Mouse (Mus musculus): ENCODE measurements around the gene Mef2d.

DNA sequence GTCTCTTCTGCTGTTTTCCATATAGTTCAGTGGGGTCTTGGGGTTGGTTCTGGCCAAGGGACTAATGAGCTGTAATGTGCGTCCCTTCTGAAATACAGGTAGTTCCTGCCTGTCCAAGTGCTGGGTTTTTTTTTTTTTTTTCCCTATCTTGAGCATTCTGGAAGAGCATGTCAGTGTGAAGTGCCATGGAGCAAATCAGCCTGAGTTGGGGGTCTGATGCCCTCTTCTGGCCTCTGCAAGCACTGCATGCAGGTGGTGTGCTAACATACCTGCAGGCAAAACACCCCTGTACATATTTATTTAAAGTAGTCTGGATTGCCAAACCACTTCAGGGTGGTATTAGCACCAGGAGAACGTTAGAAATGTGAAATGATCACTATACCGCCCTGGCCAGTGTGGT lies 31.2 kb downstream of the Mef2d start:
- TF ChIP-seq CTCF (IDR thresholded peaks at IDR 0.05; ENCODE audit: borderline replicate concordance, control insufficient read depth, extremely low read depth, insufficient read depth, low read length, poor library complexity) (peak; percentile 52; the same call in 1 of the 2 replicates), POLR2A (IDR thresholded peaks at IDR 0.05; ENCODE audit: control insufficient read depth, extremely low read depth, insufficient read depth, low read length, poor library complexity) (no peak)

All from thymus, adult 2 months (tissue).